Mouse (Mus musculus) stomach, postnatal 0 days (tissue): ENCODE results near the gene March2.
"Not testable (repeated sequence)": the region's sequence is repeated elsewhere in the genome, so short reads cannot be mapped to it uniquely, and the experiment has no call there.

Experiments used
- CTCF ChIP-seq: IDR thresholded peaks from 2 replicates; pipeline ENCODE4 v1.5.1; 2016; ENCODE audit warnings: antibody characterized with exemption, low read depth, mild to moderate bottlenecking, moderate library complexity
- EP300 ChIP-seq: optimal IDR thresholded peaks from 2 replicates; pipeline ENCODE3; 2016; ENCODE audit warnings: antibody characterized with exemption

GRCm38 (mm10) chr17:33733526-33733925 lies 15.1 kb upstream of the March2 start:
- not testable (repeated sequence) for TF ChIP-seq CTCF, EP300
